ENCODE assay signal across 8 mouse cellular contexts in the genomic region with DNA sequence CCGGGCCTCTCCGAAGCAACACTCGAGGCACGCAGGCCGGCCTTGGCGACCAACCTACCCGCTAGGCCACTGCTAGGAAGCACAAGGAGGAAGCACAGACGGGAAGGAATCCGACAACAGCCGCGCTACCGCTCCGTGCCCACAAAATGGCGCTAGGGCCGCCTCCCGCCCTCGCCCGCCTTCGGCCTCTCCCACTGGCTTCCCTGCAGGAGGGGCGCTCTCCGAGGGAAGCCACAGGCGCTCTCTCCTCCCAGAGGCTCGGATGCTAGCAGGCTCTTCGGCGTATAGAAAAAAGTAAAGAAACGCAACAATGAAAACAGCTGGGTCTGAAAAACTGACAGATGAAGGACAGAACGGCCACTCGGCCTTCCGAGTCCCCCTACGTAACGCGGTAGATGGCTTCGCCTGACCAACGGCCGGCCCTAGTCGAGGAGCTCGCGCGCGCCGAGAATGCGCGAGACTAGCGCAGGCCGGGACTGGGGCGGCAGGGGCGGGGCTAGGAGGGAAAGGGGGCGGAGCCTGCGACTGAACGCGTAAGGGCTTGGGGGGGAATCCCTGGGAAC. TPM values are rescaled to one million over a fixed set of nuclear protein-coding genes. Genes with fewer than 3 reads are reported as not detected.
DNase-seq lines count a peak whose midpoint lies in the region; ATAC-seq lines count a peak whose summit lies in the region.

A gene (minus strand): TSS at position 397 of the 563 bp plus-strand sequence.

- intact Hi-C loops in gastrocnemius, postnatal 14 days (cut with DNase I; ENCODE audit: low total_unique reads) = no loop called here
- intact Hi-C loops in left cerebral cortex, postnatal 10 days (cut with DNase I) = no loop called here

- peak; percentile 93 for DNase-seq in adipocyte (ENCODE audit: low spot score)
- DNase-seq in embryo, embryonic 10 days (ENCODE audit: low spot score) = peak; percentile 96
- DNase-seq in gastrocnemius, postnatal 14 days = peak; percentile 97
- peak; percentile 90 to 98 for DNase-seq in left cerebral cortex, postnatal 10 days (ENCODE audit: extremely low spot score in 1 of 2, low spot score in 2 of 2)
- peak; percentile 94 for DNase-seq in right cerebral cortex, postnatal 25 days
- peak; percentile 94 to 99 for DNase-seq in urinary bladder, postnatal 4 days (ENCODE audit: low spot score in 2 of 2)

- peak; percentile 90 for ATAC-seq in inflammation-experienced regulatory T-cells, adult 6 months
- peak; percentile 86 for ATAC-seq in megakaryocyte-erythroid progenitor cell, adult 5-6 weeks (replicated peaks; ENCODE audit: low FRiP score, low TSS enrichment, poor library complexity, severe bottlenecking)

RNA-seq across cellular contexts. Expression of the gene that starts here (rescaled TPM):
- 100 to 1,000 TPM; 115 TPM for total RNA-seq in gastrocnemius, postnatal 14 days (2021)
- 100 to 1,000 TPM; 149 to 182 (median 164) TPM for polyA plus RNA-seq in inflammation-experienced regulatory T-cells, adult 6 months (2017; shearing (Covaris generic))
- 100 to 1,000 TPM; 190 TPM for total RNA-seq in left cerebral cortex, postnatal 10 days (2021)
- 456 and 583 TPM in 2 replicates for total RNA-seq in megakaryocyte-erythroid progenitor cell, adult 5-6 weeks (2014; fragmentation: Nextera tagmentation)
- 804 and 881 TPM in 2 replicates for total RNA-seq in megakaryocyte-erythroid progenitor cell, adult 5-6 weeks (2017)

Comparison
In these comparisons a context has a peak if more than half of its experiments do, and no peak if none do; other contexts are left out.
1. Peak in every context shown above with its lines: DNase-seq and ATAC-seq.